Mouse (Mus musculus) kidney, adult 2 months (tissue): ENCODE measurements around the gene Rin2. TPM values are rescaled to one million over a fixed set of nuclear protein-coding genes. Genes with fewer than 3 reads are reported as not detected.
A peak's percentile ranks its signal among the peaks of the same experiment; 100 is the strongest.

Experiments used
- DNase-seq: peaks from one replicate; pipeline ENCODE4 v3.0.0; 2021
- H3K27ac ChIP-seq: fragments of 200-500 bp; 2 replicates; pipeline ENCODE4 v1.5.1; 2012; ENCODE audit warnings: low read depth, low read length, control low read depth, inconsistent platforms; ENCODE audit not compliant: insufficient read depth
- H3K27me3 ChIP-seq: fragments of 200-500 bp; replicated peaks from 2 replicates; pipeline ENCODE4 v1.6.1; 2012; ENCODE audit warnings: mild to moderate bottlenecking, moderate library complexity, low read length, inconsistent platforms; ENCODE audit not compliant: control insufficient read depth, insufficient read depth
- H3K36me3 ChIP-seq: fragments of 200-500 bp; 2 replicates; pipeline ENCODE4 v1.6.1; 2012; ENCODE audit warnings: mild to moderate bottlenecking, moderate library complexity, low read length, inconsistent platforms; ENCODE audit not compliant: control insufficient read depth, insufficient read depth
- H3K4me1 ChIP-seq: fragments of 200-500 bp; 2 replicates; pipeline ENCODE4 v1.6.1; 2011; ENCODE audit warnings: low read length; ENCODE audit not compliant: control insufficient read depth, insufficient read depth
- H3K4me3 ChIP-seq: fragments of 200-500 bp; 2 replicates; pipeline ENCODE4 v1.5.1; 2011; ENCODE audit warnings: mild to moderate bottlenecking, low read depth, low read length, control low read depth; ENCODE audit not compliant: insufficient read depth
- CTCF ChIP-seq: fragments of 200-500 bp; conservative IDR thresholded peaks from 2 replicates; pipeline ENCODE4 v1.5.1; 2011; ENCODE audit warnings: low read depth, mild to moderate bottlenecking, control low read depth, low read length, moderate library complexity, mixed read lengths; ENCODE audit not compliant: insufficient read depth, insufficient read length
- POLR2A ChIP-seq: fragments of 200-500 bp; IDR thresholded peaks from one replicate; pipeline ENCODE4 v1.6.1; 2011; ENCODE audit warnings: low read depth, low read length, control low read depth
- WGBS: fragments of 180-500 bp; shearing (Covaris S2); methylation state at CpG from one replicate; pipeline ENCODE4 v1.1.7; 2018; 5-methylcytosine and 5-hydroxymethylcytosine counted together
- polyA plus RNA-seq: library from polyadenylated mRNA; depleted of rRNA; stranded (reverse); fragments of >200 nt; gene quantifications from 2 replicates; pipeline ENCODE4 v1.2.3, GENCODE M21; 2012

Rin2 gene
- polyA plus RNA-seq, 1 experiment, result 18.8 TPM

- H3K27ac ChIP-seq, result peak overlapping the region; percentile 3; the same call in 1 of the 2 replicates
- WGBS, result 64% methylated on average over 10 of the region's 10 CpGs
- no peaks in the 10 kb centered on the region for H3K4me1 ChIP-seq
- TF ChIP-seq CTCF (no peak), POLR2A (no peak)
- H3K27me3 ChIP-seq, result no peaks in the 10 kb centered on the region
- peaks cover 7% of the 10 kb centered on the region; the same call in 1 of the 2 replicates for H3K36me3 ChIP-seq
- DNase-seq, result no peak
- H3K4me3 ChIP-seq, result no peak overlapping the region
These were observed 174.3 kb downstream of the Rin2 start for GRCm38 (mm10) chr2:145849170-145849905.

GRCm38 (mm10) chr2:145850779-145851178 lies 175.8 kb downstream of the Rin2 start:
- 76% methylated on average over 4 of the region's 4 CpGs for WGBS
- no peak overlapping the region for H3K27ac ChIP-seq
- no peak overlapping the region for H3K4me3 ChIP-seq
- no peak for DNase-seq
- peaks cover 5% of the 10 kb centered on the region; the same call in 1 of the 2 replicates for H3K36me3 ChIP-seq
- no peaks in the 10 kb centered on the region for H3K4me1 ChIP-seq
- H3K27me3 ChIP-seq, result no peaks in the 10 kb centered on the region
- TF ChIP-seq CTCF (no peak), POLR2A (no peak)

GRCm38 (mm10) chr2:145855831-145856230 lies 180.8 kb downstream of the Rin2 start:
- WGBS, result 81% methylated on average over 9 of the region's 9 CpGs
- Histone ChIP-seq H3K27me3 (no peaks in the 10 kb centered on the region), H3K4me3 (no peak overlapping the region), H3K4me1 (peaks cover 22% of the 10 kb centered on the region; the same call in 1 of the 2 replicates), H3K27ac (no peak overlapping the region), H3K36me3 (peaks cover 1% of the 10 kb centered on the region; the same call in 1 of the 2 replicates)
- TF ChIP-seq CTCF (no peak), POLR2A (no peak)
- no peak for DNase-seq

GRCm38 (mm10) chr2:145857864-145858263 lies 182.8 kb downstream of the Rin2 start:
- Histone ChIP-seq H3K27me3 (no peaks in the 10 kb centered on the region), H3K36me3 (no peaks in the 10 kb centered on the region; the same call in 1 of the 2 replicates), H3K4me1 (peaks cover 27% of the 10 kb centered on the region), H3K4me3 (no peak overlapping the region), H3K27ac (no peak overlapping the region)
- TF ChIP-seq CTCF, result no peak
- TF ChIP-seq POLR2A, result no peak
- WGBS, result 46% methylated on average over 8 of the region's 8 CpGs
- DNase-seq, result peak; percentile 43

- 28% methylated on average over 7 of the region's 7 CpGs for WGBS
- Histone ChIP-seq H3K27me3 (no peaks in the 10 kb centered on the region), H3K27ac (peak overlapping the region; percentile 86), H3K4me3 (peak overlapping the region; percentile 55; the same call in 1 of the 2 replicates), H3K4me1 (peaks cover 38% of the 10 kb centered on the region), H3K36me3 (no peaks in the 10 kb centered on the region; the same call in 1 of the 2 replicates)
- no peak for TF ChIP-seq POLR2A
- no peak for TF ChIP-seq CTCF
- peak; percentile 82 for DNase-seq
These were observed 184.5 kb downstream of the Rin2 start for GRCm38 (mm10) chr2:145859442-145859931.

- Histone ChIP-seq H3K27ac (peak overlapping the region; percentile 86), H3K36me3 (no peaks in the 10 kb centered on the region; the same call in 1 of the 2 replicates), H3K4me1 (peaks cover 38% of the 10 kb centered on the region), H3K4me3 (peak overlapping the region; percentile 55), H3K27me3 (no peaks in the 10 kb centered on the region)
- WGBS, result 10% methylated on average over 40 of the region's 40 CpGs
- TF ChIP-seq POLR2A (no peak), CTCF (no peak; the same call in 1 of the 2 replicates)
- DNase-seq, result peak; percentile 92
These were observed 185.2 kb downstream of the Rin2 start for GRCm38 (mm10) chr2:145859932-145860801.
